Mouse (Mus musculus): ENCODE data around the gene Itga9.

The Itga9 gene

DNA sequence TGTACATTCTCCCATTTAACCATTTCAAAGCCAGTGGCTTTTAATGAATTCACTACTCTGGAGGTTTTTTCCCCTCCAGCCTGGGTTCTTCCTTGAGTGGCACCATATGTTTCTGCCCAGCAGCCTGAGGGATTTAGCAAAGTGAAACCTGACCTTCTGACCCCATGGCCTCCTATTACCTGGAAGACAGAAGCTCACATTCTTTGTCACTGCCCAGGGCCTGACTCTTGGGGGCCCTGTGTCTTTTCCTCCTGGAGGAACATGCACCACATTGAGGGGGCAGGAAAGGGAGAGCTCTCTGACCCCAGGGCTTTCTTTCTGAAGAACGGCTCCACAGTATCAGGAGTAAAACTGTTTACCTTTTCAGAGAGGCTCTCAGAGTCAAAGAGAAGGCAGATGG is 46.9 kb downstream of the Itga9 start:
- no peak for DNase-seq (ENCODE audit: low spot score)

DNA sequence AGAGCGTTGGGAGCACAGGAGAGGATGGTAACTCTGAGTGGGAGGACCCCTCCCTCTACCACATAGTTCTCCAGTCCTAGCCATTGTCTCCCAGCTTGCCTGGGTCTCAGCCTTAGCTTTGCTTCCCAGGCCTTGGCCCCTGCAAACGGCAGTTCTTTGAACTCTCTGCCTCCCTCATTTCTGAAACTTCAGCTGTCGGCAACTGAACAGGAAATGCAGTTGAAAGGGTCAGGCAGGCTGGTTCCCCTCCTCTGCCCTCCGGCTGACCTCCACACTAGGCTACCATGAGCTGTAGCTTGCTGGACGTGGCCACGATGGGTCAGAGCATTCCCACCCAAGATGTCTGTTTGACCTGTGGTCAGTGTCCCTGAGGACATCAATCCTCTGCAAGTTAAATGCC is 48.5 kb downstream of the Itga9 start:
- DNase-seq (ENCODE audit: low spot score), result no peak

DNA sequence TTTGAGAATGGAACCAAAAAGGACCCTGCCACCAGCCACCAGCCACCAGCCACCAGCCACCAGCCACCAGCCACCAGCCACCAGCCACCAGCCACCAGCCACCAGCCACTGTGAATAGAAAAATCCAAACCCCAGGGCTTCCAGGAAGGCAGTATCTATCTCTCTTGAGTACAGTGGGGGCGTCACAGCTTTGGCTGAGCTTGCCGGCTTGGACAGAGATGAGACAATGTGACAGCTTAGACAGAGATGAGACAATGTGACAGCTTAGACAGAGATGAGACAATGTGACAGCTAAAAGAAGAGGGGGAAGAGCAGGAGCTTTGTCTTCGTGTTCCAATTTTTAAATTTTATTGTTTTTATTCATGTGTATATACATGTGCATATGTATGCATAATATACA is 49.2 kb downstream of the Itga9 start:
- DNase-seq (ENCODE audit: low spot score), result no peak

GRCm38 (mm10) chr9:118658159-118658558 is 51.7 kb downstream of the Itga9 start:
- no peak for DNase-seq (ENCODE audit: low spot score)

DNA sequence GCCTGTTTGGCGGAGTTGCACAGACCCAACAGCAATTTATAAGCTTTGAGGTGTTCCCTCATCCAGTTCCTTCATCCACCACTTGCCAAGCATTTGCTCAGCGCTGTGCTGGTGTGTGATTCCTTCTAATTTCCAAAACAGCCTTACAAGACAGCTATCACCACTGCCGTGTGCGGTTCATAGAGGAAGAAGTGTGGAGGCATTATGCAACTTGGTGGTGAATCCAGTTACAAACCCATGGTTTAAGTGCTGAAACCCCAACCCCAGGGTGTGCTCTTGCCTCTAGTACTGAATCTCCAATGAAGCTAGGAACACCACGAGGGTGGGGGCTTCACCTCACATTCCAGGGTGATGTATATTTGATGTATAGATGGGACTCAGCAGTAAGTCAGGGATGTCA is 53.3 kb downstream of the Itga9 start:
- DNase-seq (ENCODE audit: low spot score), result no peak

DNA sequence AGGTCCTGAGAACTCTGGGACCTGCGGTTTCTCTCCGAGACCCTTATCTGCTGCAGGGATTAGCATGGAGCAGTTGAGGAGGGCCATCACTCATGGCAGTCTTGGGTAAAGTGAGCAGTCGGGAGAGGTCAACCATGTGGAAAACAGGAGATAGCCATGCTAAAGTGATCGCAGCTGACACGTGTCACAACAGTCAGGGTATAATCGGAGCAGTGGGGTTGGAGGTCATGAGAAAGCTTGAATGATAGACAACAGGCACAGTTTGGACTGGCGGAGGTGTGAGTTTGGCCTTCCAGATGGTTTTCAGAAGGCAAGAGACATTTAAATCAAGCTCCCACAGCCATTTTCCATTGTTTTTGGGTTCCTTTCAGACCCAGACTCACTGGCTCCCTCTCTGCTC is 53.8 kb downstream of the Itga9 start:
- no peak for DNase-seq (ENCODE audit: low spot score)

DNA sequence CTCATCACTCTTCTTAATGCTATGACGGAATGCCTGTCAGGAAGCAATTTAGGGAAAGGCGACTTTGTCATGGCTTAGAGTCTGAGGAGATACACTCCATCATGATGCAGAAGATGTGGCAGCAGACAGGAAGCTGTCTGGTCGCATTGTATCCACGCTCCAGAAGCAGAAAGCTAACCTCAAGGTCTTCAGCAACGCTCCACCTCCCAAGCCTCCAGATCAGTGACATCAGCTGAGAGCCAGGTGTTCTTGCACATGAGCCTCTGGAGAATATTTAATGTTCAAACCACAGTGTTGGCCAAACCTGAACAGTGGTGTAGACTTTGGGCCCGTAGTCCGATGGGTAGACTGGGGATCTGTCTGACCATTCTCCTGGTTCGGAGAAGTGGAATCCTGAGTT is 55.5 kb downstream of the Itga9 start:
- DNase-seq (ENCODE audit: low spot score), result no peak

DNA sequence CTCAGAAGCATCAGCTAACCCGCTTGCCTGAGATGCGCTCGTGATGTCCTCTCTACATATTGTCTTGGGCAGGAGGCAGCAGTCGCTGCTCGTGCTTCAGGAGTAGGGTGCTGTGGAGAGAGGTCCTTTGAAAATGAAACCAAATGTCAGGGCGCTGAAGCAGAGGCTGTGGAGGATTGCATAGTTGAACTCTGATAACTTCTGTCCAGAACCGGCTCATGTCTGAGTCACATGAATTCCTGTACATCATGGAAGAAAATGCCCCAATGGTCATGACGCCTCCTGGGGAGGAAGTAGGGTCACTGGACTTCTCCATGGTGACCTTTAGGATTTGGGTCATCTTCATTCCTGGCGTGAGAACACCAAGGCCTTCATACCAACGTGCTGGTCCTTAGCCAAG is 56.0 kb downstream of the Itga9 start:
- no peak for DNase-seq (ENCODE audit: low spot score)

GRCm38 (mm10) chr9:118663938-118664337 is 57.4 kb downstream of the Itga9 start:
- no peak for DNase-seq (ENCODE audit: low spot score)

- no peak for DNase-seq (ENCODE audit: low spot score)
These were observed 59.6 kb downstream of the Itga9 start for GRCm38 (mm10) chr9:118666069-118666468.

DNA sequence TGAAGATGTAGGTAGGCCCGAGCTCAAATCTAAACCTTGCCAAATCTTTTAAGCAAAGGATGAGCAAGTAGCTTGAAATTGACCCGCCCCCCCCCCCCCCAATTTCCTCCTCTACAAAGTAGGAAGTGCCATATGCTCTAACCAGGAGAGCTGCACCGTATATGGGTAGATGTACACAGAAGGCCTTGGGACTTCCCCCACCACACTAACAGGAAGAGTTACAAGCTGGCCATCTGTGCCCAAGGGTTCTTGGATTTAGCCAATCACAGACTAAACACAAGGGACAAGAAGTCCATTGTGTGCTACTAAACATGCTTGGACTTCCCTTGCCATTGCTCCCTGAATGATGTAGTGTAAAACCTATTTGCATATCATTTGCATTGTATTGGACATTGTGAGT is 63.2 kb downstream of the Itga9 start:
- DNase-seq (ENCODE audit: low spot score), result no peak

- no peak for DNase-seq (ENCODE audit: low spot score)
These were observed 67.8 kb downstream of the Itga9 start for GRCm38 (mm10) chr9:118674277-118674676.

- DNase-seq (ENCODE audit: low spot score), result peak; percentile 58
These were observed 68.3 kb downstream of the Itga9 start for GRCm38 (mm10) chr9:118674761-118675160.

DNA sequence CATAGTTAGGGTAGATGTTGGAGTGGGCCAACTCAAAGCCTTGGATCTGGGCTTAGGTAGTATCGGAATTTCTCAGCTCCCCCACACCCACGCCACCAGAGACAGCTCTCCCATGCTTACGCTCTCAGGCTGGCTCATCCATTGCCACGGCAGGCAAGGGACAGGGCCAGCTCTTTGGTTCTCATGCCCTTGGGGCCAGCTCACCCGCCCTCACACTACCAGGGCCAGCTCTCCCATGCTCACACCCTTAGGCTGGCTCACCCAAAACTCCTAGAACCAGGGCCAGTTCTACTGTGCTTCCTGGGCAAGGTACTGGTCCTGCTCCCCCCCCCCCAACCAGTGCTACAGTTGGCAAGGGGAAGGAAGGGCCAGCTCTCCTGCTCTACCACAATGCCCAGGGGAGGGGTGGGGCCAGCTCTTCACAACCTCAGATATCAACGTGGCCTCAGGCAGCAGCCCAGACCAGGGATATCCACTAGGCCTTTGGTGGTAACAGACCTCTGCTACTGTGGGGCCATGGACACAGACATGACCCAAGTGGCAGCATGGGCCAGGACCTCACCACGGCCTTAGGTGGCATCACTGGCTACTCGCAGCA is 69.2 kb downstream of the Itga9 start:
- DNase-seq (ENCODE audit: low spot score), result no peak

- no peak for DNase-seq (ENCODE audit: low spot score)
These were observed 70.2 kb downstream of the Itga9 start for GRCm38 (mm10) chr9:118676692-118677091.

GRCm38 (mm10) chr9:118677349-118677748 is 70.9 kb downstream of the Itga9 start:
- DNase-seq (ENCODE audit: low spot score), result no peak

- DNase-seq (ENCODE audit: low spot score), result no peak
These were observed 71.7 kb downstream of the Itga9 start for GRCm38 (mm10) chr9:118678020-118678750.

DNA sequence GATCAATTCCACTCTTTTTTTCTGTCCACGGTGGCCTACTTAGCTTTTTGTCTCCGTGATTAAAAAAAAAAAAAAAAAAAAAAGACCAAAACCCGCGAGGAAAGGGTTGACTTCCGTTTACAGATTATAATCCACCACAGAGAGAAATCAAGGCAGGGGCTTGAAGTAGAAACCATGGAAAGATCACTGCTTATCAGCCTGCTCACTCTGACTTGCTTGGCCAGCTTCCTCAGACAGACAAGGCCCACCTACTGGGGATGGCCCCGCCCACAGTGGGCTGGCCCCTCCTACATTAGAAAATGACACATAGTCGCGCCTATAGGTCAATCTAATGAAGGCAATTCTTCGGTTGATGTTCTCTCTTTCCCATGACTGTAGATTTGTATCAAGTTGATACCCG is 72.3 kb downstream of the Itga9 start:
- no peak for DNase-seq (ENCODE audit: low spot score)

DNA sequence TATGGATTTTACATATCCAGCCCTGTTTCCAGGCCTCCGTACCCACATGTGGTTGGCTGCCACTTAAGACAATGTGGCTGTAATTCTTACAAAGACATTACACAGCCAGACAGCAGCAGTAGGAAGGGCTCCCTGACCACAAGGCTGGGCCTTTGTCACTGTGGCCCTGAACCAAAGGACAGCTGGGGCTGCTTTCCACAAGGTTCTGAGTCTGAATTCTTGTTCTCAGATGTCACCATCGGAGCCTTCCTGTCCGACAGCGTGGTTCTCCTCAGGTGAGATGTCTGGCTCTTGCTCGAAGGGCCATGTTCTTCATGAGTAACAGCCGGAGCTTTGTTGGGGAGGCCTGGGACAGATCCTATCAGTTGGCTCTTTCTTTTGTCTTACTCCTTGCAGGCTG is 75.0 kb downstream of the Itga9 start:
- DNase-seq (ENCODE audit: low spot score), result no peak

DNA sequence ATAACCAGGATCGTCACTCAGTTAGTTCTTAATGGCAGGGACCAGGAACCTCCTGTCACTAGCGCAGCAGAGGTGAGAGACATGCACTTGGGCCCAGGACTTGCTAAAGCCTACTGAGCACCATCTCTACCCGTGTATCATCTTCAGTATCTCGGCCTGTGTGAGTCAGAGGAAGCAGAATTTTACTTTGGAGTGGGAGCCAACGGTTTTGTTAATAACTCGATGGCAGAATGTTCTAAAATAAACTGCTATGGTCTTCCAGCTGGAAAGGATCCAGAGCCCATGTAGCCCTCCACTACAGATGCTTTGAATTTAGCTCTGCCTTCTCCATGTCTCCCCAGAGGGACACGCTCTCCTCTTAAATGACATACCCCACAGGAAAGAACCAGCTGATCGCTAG is 75.7 kb downstream of the Itga9 start:
- no peak for DNase-seq (ENCODE audit: low spot score)

GRCm38 (mm10) chr9:118683507-118683906 is 77.0 kb downstream of the Itga9 start:
- DNase-seq (ENCODE audit: low spot score), result no peak

DNA sequence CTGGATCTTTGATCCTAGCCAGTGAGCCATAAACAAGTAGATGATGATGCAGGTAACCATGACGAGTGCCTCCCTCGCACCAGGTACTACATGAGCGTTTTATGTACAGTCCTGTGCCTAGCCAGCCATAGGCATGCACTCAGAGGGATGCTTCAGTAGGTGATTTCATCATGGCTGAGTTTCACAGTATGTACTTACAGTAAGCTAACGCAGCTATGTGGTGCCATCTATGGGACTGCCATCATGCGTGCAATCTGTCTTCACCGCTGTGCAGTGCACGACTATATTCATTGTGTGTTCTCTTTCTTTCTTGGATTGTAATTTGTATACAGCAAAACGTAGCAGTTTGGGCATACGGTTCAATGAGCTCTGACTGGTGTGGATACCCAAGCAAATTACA is 77.9 kb downstream of the Itga9 start:
- no peak for DNase-seq (ENCODE audit: low spot score)

DNA sequence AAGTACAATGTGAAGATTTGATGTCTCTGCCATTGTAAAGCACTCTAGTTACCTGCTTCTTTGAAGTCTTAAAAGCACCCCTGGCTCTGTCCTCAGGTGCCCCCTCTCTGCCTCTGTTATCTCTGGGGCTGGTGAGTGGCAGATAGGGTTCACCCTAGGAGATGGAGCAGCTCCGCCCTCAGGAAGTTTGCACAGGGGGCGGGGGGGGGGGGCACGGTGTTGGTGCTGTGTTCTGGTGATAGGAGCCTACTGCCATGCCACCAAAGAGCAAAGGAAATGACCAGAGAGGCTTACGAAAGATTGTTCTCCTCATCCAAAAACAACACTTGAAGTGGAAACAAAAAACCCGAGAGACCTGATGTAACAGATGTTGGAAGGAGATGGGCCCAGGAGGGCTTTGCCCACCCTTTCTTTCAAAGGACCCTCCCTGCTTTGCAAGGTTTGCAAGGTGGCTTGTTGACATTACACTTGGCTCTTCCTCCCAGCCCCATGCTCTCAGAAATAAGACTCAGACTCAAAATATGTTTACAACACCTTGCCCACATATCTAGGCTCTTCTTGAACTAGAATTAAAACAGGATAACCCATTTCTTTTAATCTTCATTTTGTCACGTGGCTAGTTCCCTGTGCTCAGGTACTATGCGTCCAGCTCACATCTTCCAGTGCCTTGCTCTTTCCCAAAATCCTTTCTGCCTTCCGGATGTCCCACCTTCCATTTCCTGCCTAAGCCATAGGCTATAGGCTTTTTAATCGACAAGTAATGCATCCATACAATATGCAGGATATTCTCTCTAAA is 79.9 kb downstream of the Itga9 start:
- DNase-seq (ENCODE audit: low spot score), result no peak

Data from adipocyte (in vitro differentiated cells).